Mouse (Mus musculus) liver, embryonic 16.5 days (tissue): Measurements from ENCODE around the gene Ccdc149. TPM values are rescaled to one million over a fixed set of nuclear protein-coding genes. Genes with fewer than 3 reads are reported as not detected.
A peak's percentile ranks its signal among the peaks of the same experiment; 100 is the strongest.

Source experiments
- ATAC-seq: fragments of 200-750 bp; cut with Nextera tagmentation; 2 replicates; pipeline ENCODE4 v1.8.0; 2017; ENCODE audit warnings: low read depth, mild to moderate bottlenecking, moderate number of reproducible peaks, moderate library complexity
- H3K27ac ChIP-seq: fragments of 300-500 bp; sonication (generic); 2 replicates; pipeline ENCODE4 v1.5.1; 2014; ENCODE audit warnings: mild to moderate bottlenecking, low read length
- H3K27me3 ChIP-seq: fragments of 300-500 bp; sonication (generic); 2 replicates; pipeline ENCODE4 v1.6.1; 2014; ENCODE audit warnings: low read depth, low read length, mixed read lengths; ENCODE audit not compliant: control insufficient read depth, insufficient read depth
- H3K36me3 ChIP-seq: fragments of 300-500 bp; sonication (generic); 2 replicates; pipeline ENCODE4 v1.6.1; 2014; ENCODE audit warnings: mild to moderate bottlenecking; ENCODE audit not compliant: control insufficient read depth, insufficient read depth
- H3K4me1 ChIP-seq: fragments of 300-500 bp; sonication (generic); 2 replicates; pipeline ENCODE4 v1.6.1; 2014; ENCODE audit warnings: low read depth, low read length, mixed read lengths; ENCODE audit not compliant: control insufficient read depth
- H3K4me2 ChIP-seq: fragments of 300-500 bp; sonication (generic); 2 replicates; pipeline ENCODE4 v1.6.1; 2014; ENCODE audit warnings: low read depth, low read length, mixed read lengths
- H3K4me3 ChIP-seq: fragments of 300-500 bp; sonication (generic); 2 replicates; pipeline ENCODE4 v1.5.1; 2014; ENCODE audit warnings: low read depth, mild to moderate bottlenecking, low read length
- H3K9ac ChIP-seq: fragments of 300-500 bp; sonication (generic); 2 replicates; pipeline ENCODE4 v1.6.1; 2014; ENCODE audit warnings: low read depth, low read length
- H3K9me3 ChIP-seq: fragments of 300-500 bp; sonication (generic); replicated peaks from 2 replicates; pipeline ENCODE4 v1.6.1; 2016; ENCODE audit warnings: low read length; ENCODE audit not compliant: control insufficient read depth
- WGBS: fragments of 180-500 bp; shearing (Covaris S2); extraction: QIAGEN DNeasy Blood & Tissue Kit; methylation state at CpG from one replicate; pipeline ENCODE4 v1.1.7; 2014; ENCODE audit not compliant: insufficient replicate concordance; 5-methylcytosine and 5-hydroxymethylcytosine counted together
- polyA plus RNA-seq: library from polyadenylated mRNA; unstranded; fragments of >200 nt; fragmentation: Nextera tagmentation; extraction: Ambion mirVana; gene quantifications from 2 replicates; pipeline ENCODE4 v1.2.1, GENCODE M21; 2015

Ccdc149 gene
- polyA plus RNA-seq, 1 experiment from 2014 or later, result 0.86 TPM

GRCm38 (mm10) chr5:52360286-52361049 is 110.9 kb downstream of the Ccdc149 start:
- no peak for ATAC-seq
- no peak overlapping the region for H3K27ac ChIP-seq

DNA sequence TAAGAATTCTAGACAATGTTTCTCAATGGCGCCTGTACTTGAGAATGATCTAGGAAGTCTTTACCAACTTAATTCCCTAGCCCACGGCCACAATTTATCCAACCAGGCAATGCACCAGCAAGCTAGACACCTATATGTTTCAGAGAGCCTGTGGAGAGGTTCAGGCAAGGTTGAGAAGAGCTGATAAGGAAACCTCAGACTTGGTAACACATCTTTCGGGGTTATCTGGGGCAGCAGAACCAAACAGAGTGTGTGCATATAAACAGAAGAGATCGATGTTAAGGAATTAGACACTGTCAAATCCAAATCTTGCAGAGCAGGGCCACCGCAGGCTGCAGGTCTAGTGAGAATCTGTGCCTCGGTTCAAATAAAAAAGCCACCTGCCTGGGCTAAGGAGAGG is 113.2 kb downstream of the Ccdc149 start:
- H3K27me3 ChIP-seq, result no peaks in the 10 kb centered on the region

More at GRCm38 (mm10) chr5:52360286-52361049, 110.9 kb downstream of the Ccdc149 start:
- H3K4me3 ChIP-seq, result no peak overlapping the region
- 60% methylated on average over 21 of the region's 21 CpGs for WGBS
- no peaks in the 10 kb centered on the region for H3K27me3 ChIP-seq
- no peak overlapping the region for H3K4me2 ChIP-seq
- H3K9me3 ChIP-seq, result no peaks in the 10 kb centered on the region
- H3K9ac ChIP-seq, result no peak overlapping the region
- no peaks in the 10 kb centered on the region for H3K4me1 ChIP-seq
- no peaks in the 10 kb centered on the region for H3K36me3 ChIP-seq

DNA sequence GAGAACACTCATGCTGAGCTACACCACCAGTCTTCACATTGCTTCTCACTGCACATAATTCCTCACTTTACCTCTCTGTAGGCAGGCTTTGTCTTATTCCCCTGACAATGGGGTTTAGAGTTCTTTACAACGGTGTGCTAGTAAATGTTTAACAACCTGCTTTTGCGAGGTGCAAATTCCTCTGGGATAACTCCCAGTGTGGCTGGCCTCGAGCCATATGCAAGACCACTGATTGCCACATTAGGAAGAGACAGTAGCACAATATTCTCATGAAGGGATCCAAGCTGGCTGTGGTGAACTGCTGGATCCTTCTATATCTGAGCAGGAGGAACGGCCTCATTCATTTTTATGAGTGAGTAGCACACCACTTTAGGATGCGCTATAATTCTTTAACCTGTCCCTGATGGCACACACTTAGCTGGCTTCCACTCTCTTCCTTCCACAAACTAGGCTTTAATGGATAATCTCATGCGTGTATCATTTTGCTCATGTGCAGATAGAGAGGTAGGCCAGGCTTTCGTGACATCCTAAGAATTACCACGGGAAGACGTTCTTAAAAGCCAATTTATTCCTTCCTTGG is 114.1 kb downstream of the Ccdc149 start:
- no peaks in the 10 kb centered on the region for H3K4me1 ChIP-seq
- H3K4me3 ChIP-seq, result no peak overlapping the region
- peak; percentile 41; the same call in 1 of the 2 replicates for ATAC-seq
- H3K27ac ChIP-seq, result no peak overlapping the region
- H3K27me3 ChIP-seq, result no peaks in the 10 kb centered on the region
- no peak overlapping the region for H3K4me2 ChIP-seq
- H3K9ac ChIP-seq, result no peak overlapping the region
- 58% methylated on average over 9 of the region's 9 CpGs for WGBS
- H3K36me3 ChIP-seq, result no peaks in the 10 kb centered on the region
- no peaks in the 10 kb centered on the region for H3K9me3 ChIP-seq

More for the DNA sequence above, 113.2 kb downstream of the Ccdc149 start:
- no peak overlapping the region for H3K4me2 ChIP-seq
- H3K27ac ChIP-seq, result no peak overlapping the region
- no peak for ATAC-seq
- H3K9me3 ChIP-seq, result no peaks in the 10 kb centered on the region
- WGBS, result 28% methylated on average over 6 of the region's 6 CpGs
- H3K4me1 ChIP-seq, result no peaks in the 10 kb centered on the region
- no peak overlapping the region for H3K4me3 ChIP-seq
- H3K9ac ChIP-seq, result no peak overlapping the region
- no peaks in the 10 kb centered on the region for H3K36me3 ChIP-seq

DNA sequence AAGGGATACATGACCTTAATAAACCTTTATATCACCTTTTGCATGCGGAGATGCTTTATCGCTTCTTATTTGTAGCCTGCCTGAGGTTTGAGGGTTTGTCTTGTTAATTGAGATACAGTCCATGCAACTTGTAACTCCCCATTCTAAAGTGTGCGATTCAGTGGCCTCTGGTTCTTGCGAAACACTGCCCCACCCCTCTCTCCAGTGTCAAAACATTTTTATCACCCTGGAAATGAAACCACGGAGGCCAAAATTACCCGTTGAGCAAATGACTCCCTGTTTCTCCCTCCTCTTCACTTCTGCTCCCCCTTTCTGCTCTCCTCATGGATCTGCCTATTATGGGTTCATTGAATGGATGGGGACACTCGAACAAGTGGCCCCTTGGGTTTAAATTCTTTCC is 115.7 kb downstream of the Ccdc149 start:
- Histone ChIP-seq H3K9me3 (no peaks in the 10 kb centered on the region), H3K9ac (no peak overlapping the region), H3K4me3 (no peak overlapping the region), H3K4me1 (no peaks in the 10 kb centered on the region), H3K27me3 (no peaks in the 10 kb centered on the region), H3K27ac (no peak overlapping the region), H3K36me3 (no peaks in the 10 kb centered on the region), H3K4me2 (no peak overlapping the region)
- ATAC-seq, result no peak
- 39% methylated on average over 7 of the region's 7 CpGs for WGBS

- no peaks in the 10 kb centered on the region for H3K4me1 ChIP-seq
- ATAC-seq, result peak; percentile 53; the same call in 1 of the 2 replicates
- no peaks in the 10 kb centered on the region for H3K27me3 ChIP-seq
- H3K36me3 ChIP-seq, result no peaks in the 10 kb centered on the region
- no peak overlapping the region for H3K4me3 ChIP-seq
- H3K9me3 ChIP-seq, result no peaks in the 10 kb centered on the region
- H3K9ac ChIP-seq, result no peak overlapping the region
- no peak overlapping the region for H3K4me2 ChIP-seq
- no peak overlapping the region for H3K27ac ChIP-seq
- 49% methylated on average over 4 of the region's 4 CpGs for WGBS
Measured at GRCm38 (mm10) chr5:52354441-52354840, 116.9 kb downstream of the Ccdc149 start.

DNA sequence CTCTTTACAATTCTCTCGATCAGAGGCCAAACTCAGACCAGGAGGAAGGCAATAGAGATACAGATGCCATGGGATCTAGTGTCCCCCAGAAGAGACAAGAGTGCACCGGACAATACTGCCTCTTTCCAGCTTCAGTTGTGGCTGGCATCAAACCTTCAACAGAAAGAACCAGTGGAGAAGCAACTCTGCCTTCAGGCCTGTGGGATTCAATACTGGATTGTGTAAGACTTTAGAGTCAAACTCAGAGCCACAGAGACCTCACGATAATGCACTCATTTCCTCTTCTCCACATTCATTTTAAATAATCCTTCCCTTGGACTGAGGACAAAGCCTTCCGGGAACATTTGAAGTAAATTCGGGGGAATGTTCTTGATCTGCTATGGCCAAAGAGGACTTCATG is 118.6 kb downstream of the Ccdc149 start:
- H3K4me3 ChIP-seq, result no peak overlapping the region
- no peaks in the 10 kb centered on the region for H3K27me3 ChIP-seq
- H3K4me1 ChIP-seq, result no peaks in the 10 kb centered on the region
- H3K36me3 ChIP-seq, result no peaks in the 10 kb centered on the region
- no peaks in the 10 kb centered on the region for H3K9me3 ChIP-seq
- 60% methylated on average over 5 of the region's 5 CpGs for WGBS
- H3K27ac ChIP-seq, result no peak overlapping the region
- ATAC-seq, result no peak
- H3K4me2 ChIP-seq, result no peak overlapping the region
- H3K9ac ChIP-seq, result no peak overlapping the region

GRCm38 (mm10) chr5:52351561-52351960 is 119.8 kb downstream of the Ccdc149 start:
- ATAC-seq, result no peak
- Histone ChIP-seq H3K9me3 (no peaks in the 10 kb centered on the region), H3K4me1 (no peaks in the 10 kb centered on the region), H3K9ac (no peak overlapping the region), H3K36me3 (no peaks in the 10 kb centered on the region), H3K27ac (no peak overlapping the region), H3K27me3 (no peaks in the 10 kb centered on the region), H3K4me3 (no peak overlapping the region), H3K4me2 (no peak overlapping the region)
- 62% methylated on average over 2 of the region's 2 CpGs for WGBS

- H3K4me3 ChIP-seq, result no peak overlapping the region
- H3K36me3 ChIP-seq, result no peaks in the 10 kb centered on the region
- H3K27me3 ChIP-seq, result no peaks in the 10 kb centered on the region
- WGBS, result 60% methylated on average over 2 of the region's 2 CpGs
- no peak for ATAC-seq
- no peak overlapping the region for H3K27ac ChIP-seq
- no peaks in the 10 kb centered on the region for H3K9me3 ChIP-seq
- H3K4me1 ChIP-seq, result no peaks in the 10 kb centered on the region
- H3K4me2 ChIP-seq, result no peak overlapping the region
- no peak overlapping the region for H3K9ac ChIP-seq
Measured at GRCm38 (mm10) chr5:52350451-52350850, 120.9 kb downstream of the Ccdc149 start.

- no peak overlapping the region for H3K9ac ChIP-seq
- no peak for ATAC-seq
- H3K27ac ChIP-seq, result no peak overlapping the region
- no peaks in the 10 kb centered on the region for H3K9me3 ChIP-seq
- H3K4me2 ChIP-seq, result no peak overlapping the region
- no peaks in the 10 kb centered on the region for H3K27me3 ChIP-seq
- 62% methylated on average over 2 of the region's 2 CpGs for WGBS
- no peaks in the 10 kb centered on the region for H3K36me3 ChIP-seq
- H3K4me3 ChIP-seq, result no peak overlapping the region
- H3K4me1 ChIP-seq, result no peaks in the 10 kb centered on the region
Measured at GRCm38 (mm10) chr5:52346890-52347289, 124.4 kb downstream of the Ccdc149 start.
